Mouse (Mus musculus): ENCODE results near the gene Olfr559. TPM values are rescaled to one million over a fixed set of nuclear protein-coding genes. Genes with fewer than 3 reads are reported as not detected.

The Olfr559 gene
- total and polyA plus RNA-seq, 2 experiments from 2014 or later = not detected

GRCm38 (mm10) chr7:102701915-102702314 is 25.4 kb downstream of the Olfr559 start, which contains the start of gene Olfr558:
TSS of gene Olfr558 (plus strand) at chr7:102702215.
- no peak for DNase-seq
- Histone ChIP-seq H3K4me3 (ENCODE audit: low read depth, low read length) (no peak within 1 kb of the TSS), H3K27me3 (ENCODE audit: insufficient read depth, low read length) (no peaks in the 10 kb centered on the region), H3K9ac (no peak within 1 kb of the TSS), H3K4me1 (ENCODE audit: insufficient read depth) (no peaks in the 10 kb centered on the region), H3K9me3 (ENCODE audit: low read length) (no peaks in the 10 kb centered on the region), H3K36me3 (ENCODE audit: insufficient read depth) (no peaks in the 10 kb centered on the region), H3K27ac (ENCODE audit: low read depth, low read length) (no peak within 1 kb of the TSS), H3K4me2 (ENCODE audit: low read depth) (no peak within 1 kb of the TSS)
- ATAC-seq = no peak
- no peak for TF ChIP-seq CTCF (IDR thresholded peaks at IDR 0.05; ENCODE audit: low read depth)

- no peaks in the 10 kb centered on the region for H3K36me3 ChIP-seq (ENCODE audit: insufficient read depth)
- WGBS = 90% methylated on average over 7 of the region's 7 CpGs
- no peak overlapping the region for H3K9ac ChIP-seq
- TF ChIP-seq CTCF (IDR thresholded peaks at IDR 0.05; ENCODE audit: low read depth) = no peak
- no peak overlapping the region for H3K4me3 ChIP-seq (ENCODE audit: low read depth, low read length)
- no peaks in the 10 kb centered on the region for H3K4me1 ChIP-seq (ENCODE audit: insufficient read depth)
- H3K27me3 ChIP-seq (ENCODE audit: insufficient read depth, low read length) = no peaks in the 10 kb centered on the region
- no peaks in the 10 kb centered on the region for H3K9me3 ChIP-seq (ENCODE audit: low read length)
- H3K27ac ChIP-seq (ENCODE audit: low read depth, low read length) = no peak overlapping the region
- no peak overlapping the region for H3K4me2 ChIP-seq (ENCODE audit: low read depth)
- ATAC-seq = no peak
- DNase-seq = no peak
Observed at GRCm38 (mm10) chr7:102698461-102698860, 28.8 kb downstream of the Olfr559 start.

- DNase-seq (peak; percentile 55), ATAC-seq (no peak)
- no peaks in the 10 kb centered on the region for H3K27me3 ChIP-seq (ENCODE audit: insufficient read depth, low read length)
- H3K27ac ChIP-seq (ENCODE audit: low read depth, low read length) = no peak within 1 kb of the TSS
- H3K36me3 ChIP-seq (ENCODE audit: insufficient read depth) = no peaks in the 10 kb centered on the region
- H3K9ac ChIP-seq = no peak within 1 kb of the TSS
- peak; percentile 82 for TF ChIP-seq CTCF (IDR thresholded peaks at IDR 0.05; ENCODE audit: low read depth)
- no peaks in the 10 kb centered on the region for H3K9me3 ChIP-seq (ENCODE audit: low read length)
- H3K4me1 ChIP-seq (ENCODE audit: insufficient read depth) = no peaks in the 10 kb centered on the region
- WGBS = 81% methylated on average over 5 of the region's 5 CpGs
- no peak within 1 kb of the TSS for H3K4me2 ChIP-seq (ENCODE audit: low read depth)
- H3K4me3 ChIP-seq (ENCODE audit: low read depth, low read length) = no peak within 1 kb of the TSS
Observed at GRCm38 (mm10) chr7:102695358-102696125, 31.7 kb downstream of the Olfr559 start, which contains the start of gene Olfr557. TSS of gene Olfr557 (plus strand) at chr7:102695910.

DNA sequence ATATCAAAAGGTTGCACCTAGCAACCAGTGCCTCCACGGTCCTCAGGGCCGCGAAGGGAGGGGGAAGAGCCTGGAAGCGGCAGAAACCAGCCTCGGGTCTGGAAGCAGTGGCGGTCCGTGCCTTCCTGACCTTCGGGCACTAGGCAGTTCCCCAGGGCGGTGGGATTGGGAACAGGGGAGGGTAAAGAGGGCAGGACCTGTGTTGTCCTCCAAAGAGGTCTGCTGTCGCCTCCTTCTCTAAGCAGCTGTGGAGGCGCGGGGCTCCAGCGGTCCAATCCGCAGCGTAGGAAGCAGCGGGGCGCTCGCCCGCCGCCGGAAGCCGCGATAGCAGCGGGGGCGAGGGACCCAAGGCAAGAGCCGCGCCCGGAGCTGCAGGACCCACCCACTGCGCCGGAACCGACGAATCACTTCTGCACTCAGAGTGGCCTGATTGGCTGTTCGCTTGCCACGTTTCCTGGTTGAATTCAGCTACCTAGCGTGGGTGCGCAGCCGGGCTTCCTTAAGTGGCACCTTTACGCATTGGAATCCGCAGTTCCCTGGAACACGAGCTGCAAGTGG is 40.3 kb downstream of the Olfr559 start, which contains the start of gene Trim68:
Trim68 (minus strand) TSS at position 384 of the 558 bp plus-strand sequence.
- Histone ChIP-seq H3K27me3 (ENCODE audit: insufficient read depth, low read length) (no peaks in the 10 kb centered on the region), H3K4me2 (ENCODE audit: low read depth) (peak within 1 kb of the TSS; percentile 79), H3K9ac (peak within 1 kb of the TSS; percentile 56), H3K4me1 (ENCODE audit: insufficient read depth) (no peaks in the 10 kb centered on the region; the same call in 1 of the 2 replicates), H3K36me3 (ENCODE audit: insufficient read depth) (no peaks in the 10 kb centered on the region), H3K27ac (ENCODE audit: low read depth, low read length) (0 out of 2 replicates have a peak within 1 kb of the TSS, but pooled peaks have one; percentile 50), H3K9me3 (ENCODE audit: low read length) (no peaks in the 10 kb centered on the region), H3K4me3 (ENCODE audit: low read depth, low read length) (peak within 1 kb of the TSS; percentile 60)
- TF ChIP-seq CTCF (IDR thresholded peaks at IDR 0.05; ENCODE audit: low read depth) = no peak
- ATAC-seq (peak; percentile 100), DNase-seq (peak; percentile 90)
- WGBS = 1% methylated on average over 40 of the region's 40 CpGs

DNA sequence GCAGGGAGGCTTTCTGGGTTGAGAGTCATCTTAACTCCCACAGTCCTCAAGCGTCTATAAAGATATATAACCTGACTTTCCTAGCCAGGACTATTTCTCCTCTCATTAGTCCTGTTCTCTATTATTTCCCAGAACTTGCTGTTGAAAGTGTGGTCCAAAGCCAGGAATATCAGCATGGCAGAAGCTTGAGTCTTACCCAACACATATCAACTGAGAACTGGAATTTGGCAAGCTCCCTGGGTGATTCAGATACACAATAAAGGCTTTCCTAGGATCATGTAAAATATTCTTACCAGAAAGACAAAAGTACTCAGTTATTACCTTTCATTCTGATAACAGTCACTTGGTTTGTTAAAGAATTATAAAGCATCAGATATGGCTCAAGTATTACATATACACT is 45.4 kb downstream of the Olfr559 start:
- DNase-seq = no peak
- Histone ChIP-seq H3K36me3 (ENCODE audit: insufficient read depth) (no peaks in the 10 kb centered on the region), H3K4me1 (ENCODE audit: insufficient read depth) (no peaks in the 10 kb centered on the region; the same call in 1 of the 2 replicates), H3K27me3 (ENCODE audit: insufficient read depth, low read length) (no peaks in the 10 kb centered on the region), H3K4me2 (ENCODE audit: low read depth) (no peak overlapping the region), H3K4me3 (ENCODE audit: low read depth, low read length) (no peak overlapping the region), H3K9me3 (ENCODE audit: low read length) (no peaks in the 10 kb centered on the region), H3K27ac (ENCODE audit: low read depth, low read length) (no peak overlapping the region), H3K9ac (no peak overlapping the region)
- 91% methylated on average over 1 of the region's 1 CpGs for WGBS
- ATAC-seq = no peak
- TF ChIP-seq CTCF (IDR thresholded peaks at IDR 0.05; ENCODE audit: low read depth) = no peak

GRCm38 (mm10) chr7:102676225-102676624 is 51.1 kb downstream of the Olfr559 start:
- no peak for TF ChIP-seq CTCF (IDR thresholded peaks at IDR 0.05; ENCODE audit: low read depth)
- Histone ChIP-seq H3K4me2 (ENCODE audit: low read depth) (no peak overlapping the region), H3K9me3 (ENCODE audit: low read length) (no peaks in the 10 kb centered on the region), H3K36me3 (ENCODE audit: insufficient read depth) (no peaks in the 10 kb centered on the region), H3K27ac (ENCODE audit: low read depth, low read length) (no peak overlapping the region), H3K4me3 (ENCODE audit: low read depth, low read length) (no peak overlapping the region), H3K27me3 (ENCODE audit: insufficient read depth, low read length) (no peaks in the 10 kb centered on the region), H3K9ac (no peak overlapping the region), H3K4me1 (ENCODE audit: insufficient read depth) (no peaks in the 10 kb centered on the region)
- DNase-seq = no peak
- 81% methylated on average over 2 of the region's 2 CpGs for WGBS
- no peak for ATAC-seq

Other genes with a start within 250 kb of the Olfr559 start
Only the 30 nearest of the 33 such genes appear.
- 0.24 TPM in 1 of 2 replicates, not detected in the other for gene Olfr545, start 227.9 kb downstream of the Olfr559 start, total RNA-seq (2014; rRNA removed)
- 0.05 and 0.08 TPM in 2 replicates for gene Olfr545, start 227.9 kb downstream of the Olfr559 start, polyA plus RNA-seq (2015; fragmentation: Nextera tagmentation; extraction: Ambion mirVana)
- not detected in 2 replicates for gene Olfr547, start 192.7 kb downstream of the Olfr559 start, total RNA-seq (2014; rRNA removed)
- gene Olfr547, start 192.7 kb downstream of the Olfr559 start, polyA plus RNA-seq (2015; fragmentation: Nextera tagmentation; extraction: Ambion mirVana) = not detected in 2 replicates
- not detected in 2 replicates for gene Olfr548-ps1, start 186.6 kb downstream of the Olfr559 start, total RNA-seq (2014; rRNA removed)
- not detected in 2 replicates for gene Olfr548-ps1, start 186.6 kb downstream of the Olfr559 start, polyA plus RNA-seq (2015; fragmentation: Nextera tagmentation; extraction: Ambion mirVana)
- gene Olfr549, start 177.6 kb downstream of the Olfr559 start, total RNA-seq (2014; rRNA removed) = not detected in 2 replicates
- gene Olfr549, start 177.6 kb downstream of the Olfr559 start, polyA plus RNA-seq (2015; fragmentation: Nextera tagmentation; extraction: Ambion mirVana) = not detected in 2 replicates
- gene Trim21, start 162.0 kb downstream of the Olfr559 start, total RNA-seq (2014; rRNA removed) = 1.5 and 3.5 TPM in 2 replicates
- gene Trim21, start 162.0 kb downstream of the Olfr559 start, polyA plus RNA-seq (2015; fragmentation: Nextera tagmentation; extraction: Ambion mirVana) = 0.30 and 0.38 TPM in 2 replicates
- gene Olfr550, start 156.0 kb downstream of the Olfr559 start, total RNA-seq (2014; rRNA removed) = not detected in 2 replicates
- gene Olfr550, start 156.0 kb downstream of the Olfr559 start, polyA plus RNA-seq (2015; fragmentation: Nextera tagmentation; extraction: Ambion mirVana) = not detected in 2 replicates
- gene Olfr551, start 135.6 kb downstream of the Olfr559 start, total RNA-seq (2014; rRNA removed) = not detected in 2 replicates
- not detected in 2 replicates for gene Olfr551, start 135.6 kb downstream of the Olfr559 start, polyA plus RNA-seq (2015; fragmentation: Nextera tagmentation; extraction: Ambion mirVana)
- gene Olfr552, start 129.7 kb downstream of the Olfr559 start, total RNA-seq (2014; rRNA removed) = not detected in 2 replicates
- not detected in 2 replicates for gene Olfr552, start 129.7 kb downstream of the Olfr559 start, polyA plus RNA-seq (2015; fragmentation: Nextera tagmentation; extraction: Ambion mirVana)
- not detected in 2 replicates for gene Olfr553, start 109.3 kb downstream of the Olfr559 start, total RNA-seq (2014; rRNA removed)
- gene Olfr553, start 109.3 kb downstream of the Olfr559 start, polyA plus RNA-seq (2015; fragmentation: Nextera tagmentation; extraction: Ambion mirVana) = not detected in 2 replicates
- not detected in 2 replicates for gene Olfr554, start 89.1 kb downstream of the Olfr559 start, total RNA-seq (2014; rRNA removed)
- gene Olfr554, start 89.1 kb downstream of the Olfr559 start, polyA plus RNA-seq (2015; fragmentation: Nextera tagmentation; extraction: Ambion mirVana) = not detected in 2 replicates
- not detected in 2 replicates for gene Olfr555, start 68.7 kb downstream of the Olfr559 start, total RNA-seq (2014; rRNA removed)
- gene Olfr555, start 68.7 kb downstream of the Olfr559 start, polyA plus RNA-seq (2015; fragmentation: Nextera tagmentation; extraction: Ambion mirVana) = not detected in 2 replicates
- gene Olfr556, start 62.6 kb downstream of the Olfr559 start, total RNA-seq (2014; rRNA removed) = not detected in 2 replicates
- not detected in 2 replicates for gene Olfr556, start 62.6 kb downstream of the Olfr559 start, polyA plus RNA-seq (2015; fragmentation: Nextera tagmentation; extraction: Ambion mirVana)
- gene Trim68, start 40.2 kb downstream of the Olfr559 start, total RNA-seq (2014; rRNA removed) = 4.2 and 6.8 TPM in 2 replicates
- gene Trim68, start 40.2 kb downstream of the Olfr559 start, polyA plus RNA-seq (2015; fragmentation: Nextera tagmentation; extraction: Ambion mirVana) = 2.2 and 4.0 TPM in 2 replicates
- gene Olfr557, start 31.6 kb downstream of the Olfr559 start, total RNA-seq (2014; rRNA removed) = not detected in 2 replicates
- gene Olfr557, start 31.6 kb downstream of the Olfr559 start, polyA plus RNA-seq (2015; fragmentation: Nextera tagmentation; extraction: Ambion mirVana) = not detected in 2 replicates
- not detected in 2 replicates for gene Olfr558, start 25.3 kb downstream of the Olfr559 start, total RNA-seq (2014; rRNA removed)
- gene Olfr558, start 25.3 kb downstream of the Olfr559 start, polyA plus RNA-seq (2015; fragmentation: Nextera tagmentation; extraction: Ambion mirVana) = 0.04 TPM in 1 of 2 replicates, not detected in the other
- gene Olfr33, start 8.4 kb downstream of the Olfr559 start, total RNA-seq (2014; rRNA removed) = not detected in 2 replicates
- not detected in 2 replicates for gene Olfr33, start 8.4 kb downstream of the Olfr559 start, polyA plus RNA-seq (2015; fragmentation: Nextera tagmentation; extraction: Ambion mirVana)
- not detected in 2 replicates for gene Olfr560, start 31.9 kb upstream of the Olfr559 start, total RNA-seq (2014; rRNA removed)
- gene Olfr560, start 31.9 kb upstream of the Olfr559 start, polyA plus RNA-seq (2015; fragmentation: Nextera tagmentation; extraction: Ambion mirVana) = not detected in 2 replicates
- gene Olfr78, start 32.0 kb upstream of the Olfr559 start, total RNA-seq (2014; rRNA removed) = not detected in 2 replicates
- gene Olfr78, start 32.0 kb upstream of the Olfr559 start, polyA plus RNA-seq (2015; fragmentation: Nextera tagmentation; extraction: Ambion mirVana) = 0.04 TPM in 1 of 2 replicates, not detected in the other
- gene Olfr561, start 43.7 kb upstream of the Olfr559 start, total RNA-seq (2014; rRNA removed) = not detected in 2 replicates
- gene Olfr561, start 43.7 kb upstream of the Olfr559 start, polyA plus RNA-seq (2015; fragmentation: Nextera tagmentation; extraction: Ambion mirVana) = not detected in 2 replicates
- gene Olfr564, start 76.0 kb upstream of the Olfr559 start, total RNA-seq (2014; rRNA removed) = not detected in 2 replicates
- not detected in 2 replicates for gene Olfr564, start 76.0 kb upstream of the Olfr559 start, polyA plus RNA-seq (2015; fragmentation: Nextera tagmentation; extraction: Ambion mirVana)
- not detected in 2 replicates for gene Olfr566, start 131.3 kb upstream of the Olfr559 start, total RNA-seq (2014; rRNA removed)
- not detected in 2 replicates for gene Olfr566, start 131.3 kb upstream of the Olfr559 start, polyA plus RNA-seq (2015; fragmentation: Nextera tagmentation; extraction: Ambion mirVana)
- gene Olfr568, start 149.6 kb upstream of the Olfr559 start, total RNA-seq (2014; rRNA removed) = not detected in 2 replicates
- not detected in 2 replicates for gene Olfr568, start 149.6 kb upstream of the Olfr559 start, polyA plus RNA-seq (2015; fragmentation: Nextera tagmentation; extraction: Ambion mirVana)
- gene Olfr569, start 163.4 kb upstream of the Olfr559 start, total RNA-seq (2014; rRNA removed) = not detected in 2 replicates
- gene Olfr569, start 163.4 kb upstream of the Olfr559 start, polyA plus RNA-seq (2015; fragmentation: Nextera tagmentation; extraction: Ambion mirVana) = not detected in 2 replicates
- gene Olfr570, start 167.1 kb upstream of the Olfr559 start, total RNA-seq (2014; rRNA removed) = not detected in 2 replicates
- 0.23 TPM in 1 of 2 replicates, not detected in the other for gene Olfr570, start 167.1 kb upstream of the Olfr559 start, polyA plus RNA-seq (2015; fragmentation: Nextera tagmentation; extraction: Ambion mirVana)
- not detected in 2 replicates for gene Olfr571, start 190.0 kb upstream of the Olfr559 start, total RNA-seq (2014; rRNA removed)
- gene Olfr571, start 190.0 kb upstream of the Olfr559 start, polyA plus RNA-seq (2015; fragmentation: Nextera tagmentation; extraction: Ambion mirVana) = not detected in 2 replicates
- gene Olfr572, start 196.9 kb upstream of the Olfr559 start, total RNA-seq (2014; rRNA removed) = not detected in 2 replicates
- gene Olfr572, start 196.9 kb upstream of the Olfr559 start, polyA plus RNA-seq (2015; fragmentation: Nextera tagmentation; extraction: Ambion mirVana) = not detected in 2 replicates
- not detected in 2 replicates for gene Olfr573-ps1, start 215.1 kb upstream of the Olfr559 start, total RNA-seq (2014; rRNA removed)
- not detected in 2 replicates for gene Olfr573-ps1, start 215.1 kb upstream of the Olfr559 start, polyA plus RNA-seq (2015; fragmentation: Nextera tagmentation; extraction: Ambion mirVana)
- not detected in 2 replicates for gene Olfr574, start 221.0 kb upstream of the Olfr559 start, total RNA-seq (2014; rRNA removed)
- not detected in 2 replicates for gene Olfr574, start 221.0 kb upstream of the Olfr559 start, polyA plus RNA-seq (2015; fragmentation: Nextera tagmentation; extraction: Ambion mirVana)
- gene Olfr575, start 231.3 kb upstream of the Olfr559 start, total RNA-seq (2014; rRNA removed) = not detected in 2 replicates
- not detected in 2 replicates for gene Olfr575, start 231.3 kb upstream of the Olfr559 start, polyA plus RNA-seq (2015; fragmentation: Nextera tagmentation; extraction: Ambion mirVana)
- not detected in 2 replicates for gene Olfr576, start 235.2 kb upstream of the Olfr559 start, total RNA-seq (2014; rRNA removed)
- not detected in 2 replicates for gene Olfr576, start 235.2 kb upstream of the Olfr559 start, polyA plus RNA-seq (2015; fragmentation: Nextera tagmentation; extraction: Ambion mirVana)